Mouse (Mus musculus) lung, postnatal 0 days (tissue): Measurements from ENCODE around the gene Nup50.

Source experiments
- CTCF ChIP-seq: IDR thresholded peaks from 2 replicates; pipeline ENCODE4 v1.5.1; 2016; ENCODE audit warnings: antibody characterized with exemption, mild to moderate bottlenecking
- EP300 ChIP-seq: IDR thresholded peaks from 2 replicates; pipeline ENCODE4 v1.6.1; 2016; ENCODE audit warnings: antibody characterized with exemption, mild to moderate bottlenecking, control low read depth

DNA sequence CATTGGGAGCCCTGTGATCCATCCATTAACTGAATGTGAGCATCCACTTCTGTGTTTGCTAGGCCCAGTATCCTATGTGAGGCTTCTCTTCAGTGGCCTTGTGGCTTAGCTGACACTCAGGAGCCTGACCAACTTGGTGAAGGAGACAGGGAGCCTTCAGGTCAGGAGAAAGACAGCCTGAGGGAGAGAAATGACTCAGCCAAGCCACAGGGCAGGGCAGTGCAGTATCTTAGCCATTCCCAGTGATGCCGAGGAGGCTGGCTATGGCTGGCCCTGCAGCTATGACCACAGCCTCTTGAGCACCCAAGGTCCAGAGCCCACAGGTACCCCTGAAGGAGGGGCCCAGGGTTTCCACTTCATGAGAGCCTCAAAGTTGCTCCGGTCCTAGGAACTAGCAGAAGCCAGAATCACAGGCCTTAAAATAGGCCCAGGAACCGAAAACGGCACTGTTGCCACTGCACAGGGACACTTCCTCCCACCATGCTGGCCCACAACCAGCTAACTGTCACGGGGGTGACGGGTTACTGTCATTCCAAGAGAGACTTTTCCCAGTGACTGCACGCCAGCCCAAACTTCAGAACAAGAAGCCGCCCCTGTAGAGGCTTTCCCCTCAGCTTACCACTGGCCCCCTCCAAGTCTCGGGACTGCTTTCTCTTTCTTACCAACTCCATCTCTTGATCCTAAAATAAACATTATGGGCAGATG lies 58.5 kb downstream of the Nup50 start:
- TF ChIP-seq EP300 = no peak
- no peak for TF ChIP-seq CTCF
